Mouse (Mus musculus) pancreas, adult 10 weeks (tissue): Measurements from ENCODE around the gene Avpi1. TPM values are rescaled to one million over a fixed set of nuclear protein-coding genes. Genes with fewer than 3 reads are reported as not detected.

ENCODE experiments used
- polyA plus RNA-seq: library from polyadenylated mRNA; stranded (reverse); fragments of 350-450 nt; fragmentation: Illumina TruSeq; extraction: RNeasy Lipid Tissue Mini Kit (QIAGEN cat#74804); gene quantifications from one replicate; pipeline ENCODE4 v1.2.3, GENCODE M21; 2015; ENCODE audit warnings: low read depth, low replicate concordance; ENCODE audit not compliant: insufficient read depth

The Avpi1 gene
- polyA plus RNA-seq, result 3.1 TPM

DNA sequence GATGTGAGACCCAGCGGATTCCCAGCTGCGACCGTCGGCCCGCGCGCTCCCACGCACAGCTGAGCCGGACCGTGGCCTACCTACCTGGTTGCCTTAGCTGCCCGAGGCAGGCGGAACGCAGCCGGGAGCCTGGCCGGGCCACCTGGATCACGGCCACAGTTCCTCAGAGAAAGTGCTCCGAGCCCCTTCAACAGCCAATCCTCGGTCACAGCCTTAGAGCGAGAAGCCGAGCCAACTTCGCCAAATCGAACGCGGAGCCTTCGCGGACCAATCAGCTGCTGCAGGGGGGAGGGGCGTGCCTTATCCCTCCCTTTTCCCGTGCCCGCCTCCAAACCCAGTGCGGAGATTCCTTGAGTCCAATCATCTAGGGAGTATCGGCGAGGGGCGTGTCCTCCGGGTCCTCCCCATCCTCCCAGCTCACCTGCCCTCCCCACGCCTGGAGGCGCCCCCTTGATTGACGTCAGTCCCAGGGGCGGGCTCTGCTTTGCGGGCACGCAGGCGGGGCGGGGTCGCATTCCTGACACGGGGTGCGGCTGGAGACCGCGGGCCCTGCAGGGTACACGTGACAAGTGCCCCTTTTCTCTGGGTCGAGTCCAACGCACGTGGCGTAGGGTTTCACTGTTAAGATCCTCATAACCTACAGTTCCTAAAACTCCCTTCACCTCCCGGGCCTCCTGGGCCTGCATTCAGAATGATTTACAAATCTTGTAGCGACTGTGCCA lies at the start of gene Avpi1:
TSS of gene Avpi1 (minus strand) at position 273 of the 722 bp plus-strand sequence.

DNA sequence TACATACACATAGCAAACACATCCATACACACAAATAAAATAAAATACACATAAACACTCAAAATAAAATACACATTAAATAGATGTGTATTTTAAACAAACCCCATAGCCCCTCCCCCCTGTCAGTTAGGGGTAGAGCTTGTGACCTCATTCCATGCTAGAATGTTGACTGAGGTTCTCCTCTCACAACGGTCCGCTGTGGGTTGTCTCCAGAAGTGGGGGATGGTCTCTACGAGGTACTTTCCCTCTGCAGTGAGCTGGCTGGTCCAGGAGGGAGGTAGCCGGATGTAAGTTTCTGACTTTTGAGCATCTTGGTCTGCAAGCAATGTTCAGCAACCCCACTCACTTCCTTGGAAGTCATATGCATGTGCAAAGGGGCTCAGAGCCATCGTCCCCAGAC lies 34.9 kb upstream of the Avpi1 start, which contains the start of gene Zfyve27:
TSS of gene Zfyve27 (plus strand) at position 188 of the 400 bp plus-strand sequence.

DNA sequence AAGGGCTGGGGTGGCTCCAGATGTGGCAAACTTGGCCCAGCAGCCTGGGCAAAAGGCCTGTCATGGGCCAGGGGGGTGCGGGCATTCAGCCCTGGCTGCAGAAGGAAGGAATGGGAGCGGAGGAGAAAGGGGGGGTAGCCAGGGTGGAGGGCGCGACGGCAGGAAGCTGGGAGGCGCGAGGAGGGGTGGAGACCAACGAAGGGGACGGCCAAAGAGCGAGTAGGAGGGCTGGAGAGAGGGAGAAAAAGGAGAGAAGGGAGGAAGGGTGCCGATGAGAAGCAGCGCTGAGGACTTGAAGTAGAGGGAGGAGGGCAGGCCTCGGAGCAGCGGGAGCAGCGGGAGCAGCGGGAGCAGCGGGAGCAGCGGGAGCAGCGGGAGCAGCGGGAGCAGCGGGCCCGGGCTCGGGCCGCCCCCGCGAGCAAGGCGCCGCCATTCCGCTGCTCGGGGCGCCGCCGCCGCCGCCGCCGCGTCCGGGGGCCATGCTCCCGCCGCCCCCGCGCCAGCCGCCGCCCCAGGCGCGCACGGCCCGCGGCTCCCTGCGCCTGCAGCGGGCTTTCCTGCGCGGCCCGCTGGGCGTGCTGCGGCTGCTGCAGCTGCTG lies 18.4 kb upstream of the Avpi1 start, which contains the start of gene Marveld1:
TSS of gene Marveld1 (plus strand) at position 231 of the 599 bp plus-strand sequence.

DNA sequence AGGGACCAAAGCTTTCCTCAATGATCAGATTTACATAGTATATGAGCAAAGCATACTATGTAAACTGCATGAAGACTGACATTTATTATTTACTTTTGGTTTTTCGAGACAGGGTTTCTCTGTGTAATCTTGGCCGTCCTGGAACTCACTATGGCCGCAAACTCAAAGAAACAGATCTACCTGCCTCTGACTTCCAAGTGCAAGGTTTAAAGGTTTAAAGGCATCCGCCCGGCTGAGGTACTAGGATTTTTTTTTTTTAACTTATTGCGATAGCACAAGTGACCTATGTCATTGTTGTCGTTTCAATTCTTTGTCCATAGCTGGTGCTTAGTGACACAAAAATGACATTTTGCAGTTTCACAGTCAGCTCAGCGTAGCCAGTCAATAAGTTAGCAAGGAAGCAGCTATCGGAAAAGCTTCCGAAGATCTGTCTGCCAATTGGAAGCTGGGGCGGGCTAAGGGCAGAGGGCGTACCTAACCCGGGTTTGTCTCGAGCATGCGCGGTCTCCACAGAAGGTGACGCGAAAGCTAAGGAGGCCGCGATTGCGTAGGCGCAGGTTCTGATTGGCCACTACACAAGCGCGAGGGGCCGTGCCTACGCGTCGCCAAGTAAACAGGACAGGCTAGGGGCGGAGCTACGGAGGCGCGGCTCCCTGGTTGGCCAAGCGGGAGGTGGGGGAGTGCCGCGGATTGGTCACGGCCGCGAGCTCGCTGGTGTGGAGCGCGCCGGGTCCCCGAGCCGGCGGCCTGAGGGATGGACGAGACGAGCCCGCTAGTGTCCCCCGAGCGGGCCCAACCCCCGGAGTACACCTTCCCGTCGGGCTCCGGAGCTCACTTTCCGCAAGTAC lies 38.9 kb downstream of the Avpi1 start, which contains the start of gene Pi4k2a:
TSS of gene Pi4k2a (plus strand) at position 723 of the 848 bp plus-strand sequence.

DNA sequence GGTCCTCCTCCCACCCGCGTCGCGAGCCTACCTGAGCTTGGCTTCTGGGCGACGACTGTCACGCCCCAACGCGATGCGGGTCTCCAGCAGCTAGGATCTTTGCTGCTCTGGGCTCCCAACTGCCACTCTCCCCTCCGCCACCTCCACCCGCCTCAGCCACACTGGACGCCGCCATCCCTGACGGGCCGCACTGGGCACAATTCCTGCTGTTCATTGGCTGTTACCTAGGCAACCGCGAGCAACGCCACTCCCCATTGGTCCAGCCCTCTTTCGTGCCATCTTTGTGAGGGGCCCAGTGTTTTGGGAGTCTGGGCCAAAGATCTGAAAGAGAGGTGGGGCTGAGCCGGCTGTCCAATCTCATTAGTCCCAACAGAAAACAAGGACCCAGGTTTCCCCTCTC lies 42.7 kb downstream of the Avpi1 start, which contains the start of gene Morn4:
TSS of gene Morn4 (minus strand) at position 192 of the 400 bp plus-strand sequence.

Other genes with a start within 250 kb of the Avpi1 start
- gene Rrp12, start 232.9 kb downstream of the Avpi1 start, polyA plus RNA-seq, result 2.3 TPM
- 26.9 TPM for gene Pgam1, start 217.1 kb downstream of the Avpi1 start, polyA plus RNA-seq
- gene Exosc1, start 195.6 kb downstream of the Avpi1 start, polyA plus RNA-seq, result 7.2 TPM
- gene Zdhhc16, start 195.6 kb downstream of the Avpi1 start, polyA plus RNA-seq, result 13.8 TPM
- 12.2 TPM for gene Mms19, start 147.9 kb downstream of the Avpi1 start, polyA plus RNA-seq
- gene Ubtd1, start 147.3 kb downstream of the Avpi1 start, polyA plus RNA-seq, result 4.7 TPM
- not detected for gene Ankrd2, start 93.1 kb downstream of the Avpi1 start, polyA plus RNA-seq
- 1.3 TPM for gene Hoga1, start 83.4 kb downstream of the Avpi1 start, polyA plus RNA-seq
- not detected for gene 4933411K16Rik, start 76.8 kb downstream of the Avpi1 start, polyA plus RNA-seq
- gene Morn4, start 42.7 kb downstream of the Avpi1 start, polyA plus RNA-seq, result 1.7 TPM
- 8.0 TPM for gene Pi4k2a, start 38.6 kb downstream of the Avpi1 start, polyA plus RNA-seq
- 14.6 TPM for gene Marveld1, start 18.3 kb upstream of the Avpi1 start, polyA plus RNA-seq
- gene Zfyve27, start 34.9 kb upstream of the Avpi1 start, polyA plus RNA-seq, result 7.8 TPM
- gene Sfrp5, start 73.2 kb upstream of the Avpi1 start, polyA plus RNA-seq, result 4.6 TPM
- gene Golga7b, start 118.5 kb upstream of the Avpi1 start, polyA plus RNA-seq, result not detected